Mouse (Mus musculus) WW6 (cell line): ENCODE measurements around the gene Wdfy4.

ENCODE experiments used
- DNase-seq: peaks from one replicate; pipeline ENCODE4 v3.0.0-alpha.2; 2013; ENCODE audit warnings: low read depth, low spot score

Wdfy4 gene

DNA sequence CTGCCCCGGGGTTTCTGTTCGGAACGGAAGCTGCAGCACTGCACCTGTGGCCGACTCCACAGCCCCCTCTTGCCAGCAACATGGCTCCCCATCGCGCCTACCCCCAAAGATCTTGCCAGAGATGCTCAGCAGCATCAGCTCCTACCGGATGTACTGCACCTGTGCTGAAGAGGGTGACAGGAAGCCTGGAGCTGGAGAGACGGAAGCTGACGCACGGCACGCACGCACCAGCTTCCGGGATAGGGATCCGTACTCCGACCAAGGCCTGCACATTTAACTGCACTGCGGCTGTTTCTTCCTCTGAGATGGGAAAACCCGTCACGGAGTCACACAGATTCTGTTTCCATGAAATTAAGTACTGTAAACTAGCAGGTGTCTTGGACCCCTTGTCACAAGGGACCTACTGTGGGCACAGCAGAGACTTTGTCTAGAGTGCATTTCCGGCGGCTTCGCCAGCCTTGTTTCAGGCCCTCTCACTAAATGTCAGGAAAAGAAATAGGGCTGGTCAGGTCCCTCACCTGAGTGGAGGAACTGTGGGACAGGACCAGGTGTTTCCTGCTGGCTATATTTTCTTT is 4.6 kb upstream of the Wdfy4 start:
- no peak for DNase-seq

DNA sequence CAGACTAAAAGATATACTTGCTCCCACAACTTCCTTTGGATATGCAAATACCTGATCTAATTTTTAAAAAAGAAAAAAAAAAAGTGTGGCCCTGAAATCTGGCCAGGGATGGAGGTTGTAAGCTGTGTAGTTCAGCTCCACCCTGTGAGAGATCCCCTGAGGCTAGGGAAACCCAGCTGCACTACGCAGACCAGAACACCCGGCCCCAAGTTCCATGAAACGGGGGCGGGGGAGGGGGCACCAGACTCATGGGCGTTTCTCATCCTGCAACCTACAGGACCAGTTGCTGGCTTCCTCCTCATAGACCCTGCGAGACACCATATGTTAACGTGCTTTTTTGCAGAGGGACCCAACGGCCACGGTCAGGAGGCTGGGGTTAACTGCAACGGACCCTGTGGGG is 3.9 kb upstream of the Wdfy4 start:
- no peak for DNase-seq

DNA sequence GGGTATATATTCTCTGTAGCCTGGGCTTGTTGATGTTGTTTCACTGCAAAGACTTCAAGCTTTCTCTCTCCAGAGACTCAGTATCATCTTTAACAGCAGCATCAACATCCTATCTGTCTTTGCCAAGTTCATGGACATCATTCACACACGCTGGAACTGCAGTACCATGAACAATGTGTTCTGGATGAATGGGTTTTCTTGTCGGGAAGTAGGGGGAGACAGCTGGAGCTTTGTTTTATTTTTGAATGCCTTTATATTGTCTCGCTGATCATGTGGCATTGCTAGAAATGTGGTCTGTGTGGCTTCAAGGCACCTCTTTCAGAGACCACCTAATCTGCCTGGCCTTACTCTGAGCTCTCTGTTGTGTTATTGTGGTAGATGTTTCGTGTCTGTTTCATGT is 1.9 kb upstream of the Wdfy4 start:
- DNase-seq, result no peak

DNA sequence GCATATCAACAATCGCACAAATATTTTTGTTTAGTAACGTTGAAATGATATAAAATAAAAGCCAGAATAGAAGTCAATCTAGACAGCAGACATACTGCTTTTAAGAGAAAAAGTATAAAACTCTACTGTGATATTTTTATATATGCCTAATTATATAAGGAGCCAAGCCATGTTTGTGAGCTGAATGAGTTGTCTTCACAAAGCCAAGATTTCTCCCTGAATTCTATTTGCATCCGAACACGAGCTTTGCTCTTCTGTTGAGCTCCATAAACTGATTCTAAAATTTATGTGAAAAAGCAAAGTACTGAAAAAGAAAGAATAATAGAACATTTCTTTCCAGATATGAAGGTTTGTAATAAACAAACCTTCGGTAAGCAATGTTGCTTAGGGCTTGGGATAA is 5.2 kb downstream of the Wdfy4 start:
- DNase-seq, result no peak

DNA sequence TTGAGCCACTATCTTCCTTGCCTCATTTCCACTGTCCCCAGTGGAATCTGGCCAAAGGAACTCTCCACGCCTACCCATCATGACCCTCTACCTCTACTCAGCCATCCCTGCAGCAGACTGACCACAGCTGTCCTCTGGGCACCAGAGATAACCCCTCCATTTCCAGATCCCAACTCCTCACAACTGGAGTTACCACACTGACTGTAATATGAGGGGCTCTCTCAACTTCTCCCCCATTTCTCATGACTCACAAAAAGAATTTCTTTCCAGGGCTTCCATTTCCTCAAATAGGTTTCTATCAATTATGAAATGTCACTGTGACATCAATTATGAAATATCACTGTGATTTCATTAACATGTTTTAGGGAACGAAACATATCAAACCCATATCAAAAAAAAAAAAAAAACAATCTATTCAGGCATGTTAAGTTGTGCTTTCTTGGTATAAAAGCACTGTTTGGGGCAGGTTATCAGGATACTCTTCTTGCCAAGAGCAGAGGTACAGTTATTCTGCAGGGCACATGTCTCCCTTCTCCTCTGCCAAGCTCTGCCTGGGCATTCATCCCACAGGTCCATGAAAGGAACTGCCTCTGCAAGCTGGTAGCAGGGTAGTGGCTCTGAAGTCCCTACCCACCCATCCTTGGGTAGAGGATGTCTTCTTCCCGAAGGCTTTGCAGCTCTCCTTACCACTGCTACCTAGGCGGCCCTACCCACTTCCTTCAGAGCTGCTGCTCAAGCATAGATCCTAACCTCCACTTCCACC is 10.1 kb downstream of the Wdfy4 start:
- DNase-seq, result no peak

DNA sequence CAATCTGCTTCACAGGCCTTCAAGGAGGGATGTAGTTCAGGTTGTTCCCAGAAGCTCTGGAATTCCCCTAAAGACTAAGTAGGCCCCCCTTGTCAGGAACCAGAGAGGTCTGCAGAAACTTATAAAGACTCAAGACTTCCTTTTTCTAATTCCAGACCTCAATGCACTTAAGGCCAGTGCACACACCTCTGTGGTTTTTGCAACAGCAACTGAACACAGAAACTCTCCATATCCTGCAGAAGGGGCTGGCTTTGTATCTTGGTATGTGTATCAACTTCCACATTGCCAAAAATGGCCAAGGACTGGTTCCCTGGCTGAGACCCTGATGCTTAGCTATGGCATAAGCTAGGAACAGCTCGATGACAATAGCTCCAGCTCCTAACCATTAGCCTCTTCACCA is 13.4 kb downstream of the Wdfy4 start:
- no peak for DNase-seq

DNA sequence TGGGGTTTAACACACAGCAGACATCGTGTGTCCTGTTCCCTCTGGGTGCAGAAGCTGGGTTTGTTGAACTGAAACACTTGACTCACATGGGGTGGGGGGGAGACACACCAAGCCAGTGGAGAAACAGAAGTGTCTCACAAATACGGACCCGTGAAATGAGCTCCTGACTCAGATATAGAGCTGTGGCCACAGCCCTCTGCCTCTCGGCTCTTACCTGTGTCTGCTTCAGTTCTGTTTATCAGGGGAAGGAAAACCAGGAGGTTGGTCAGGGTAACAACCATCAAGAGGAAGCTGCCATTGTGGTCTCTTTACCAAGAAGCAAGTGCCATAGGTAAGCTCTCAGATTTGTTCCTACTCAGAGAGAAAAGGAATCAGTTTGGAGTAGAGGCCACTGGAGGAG is 16.6 kb downstream of the Wdfy4 start:
- DNase-seq, result no peak

DNA sequence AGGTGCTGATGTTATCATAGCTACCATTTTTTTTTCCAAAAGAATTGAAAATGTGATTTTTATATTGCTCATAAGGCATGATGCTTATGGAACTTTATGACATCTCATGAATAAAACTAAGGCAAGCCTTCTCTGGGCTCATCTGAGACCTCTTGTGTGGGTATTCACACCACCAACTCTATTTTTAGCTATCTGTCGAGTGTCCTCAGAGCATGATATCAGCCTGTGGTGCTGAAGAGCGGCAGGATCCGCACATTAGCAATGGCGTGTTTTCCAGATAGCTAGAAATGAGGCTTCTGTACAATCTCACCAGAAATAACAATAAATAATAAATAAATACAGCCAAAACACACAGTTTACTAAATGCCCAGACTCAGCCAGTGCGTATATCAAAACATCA is 23.1 kb downstream of the Wdfy4 start:
- DNase-seq, result no peak

DNA sequence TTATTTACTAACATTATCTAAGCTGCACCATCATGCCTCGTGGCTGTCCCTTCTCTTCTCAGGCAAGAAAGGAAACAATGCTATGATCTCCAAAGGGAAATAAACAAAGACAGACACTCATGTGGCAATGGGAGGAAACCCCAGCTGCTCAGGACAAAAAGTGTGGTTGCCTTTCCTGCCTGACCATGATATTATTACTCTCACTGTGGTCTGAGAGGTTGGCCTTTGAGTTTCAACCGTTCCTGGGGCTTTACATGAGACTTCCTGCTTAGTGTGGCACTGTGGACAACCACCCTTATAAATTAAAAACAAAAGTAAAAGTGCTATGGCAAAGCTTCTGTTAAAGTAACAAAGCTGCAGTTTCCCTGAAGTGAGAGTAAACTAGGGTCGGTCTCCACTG is 27.0 kb downstream of the Wdfy4 start:
- DNase-seq, result no peak

DNA sequence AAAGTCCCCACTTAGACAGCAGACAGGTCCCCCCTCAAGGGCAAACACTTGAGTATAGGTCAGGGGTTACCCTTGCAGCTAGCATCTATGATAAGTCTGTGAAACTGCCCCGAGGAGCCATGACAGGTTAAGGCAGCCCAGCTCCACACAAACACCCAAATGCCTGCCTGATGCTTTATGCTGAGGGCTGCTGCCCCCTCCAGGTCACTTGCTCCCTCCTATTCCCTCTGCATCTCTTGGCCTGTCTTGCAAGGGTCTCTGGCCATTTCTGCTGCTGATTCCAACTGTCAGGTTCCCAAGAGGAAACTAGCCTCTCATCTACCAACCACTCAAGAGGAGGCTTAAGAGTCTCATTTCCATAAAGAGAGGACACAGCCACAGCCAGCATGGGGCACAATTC is 32.4 kb downstream of the Wdfy4 start:
- DNase-seq, result no peak

DNA sequence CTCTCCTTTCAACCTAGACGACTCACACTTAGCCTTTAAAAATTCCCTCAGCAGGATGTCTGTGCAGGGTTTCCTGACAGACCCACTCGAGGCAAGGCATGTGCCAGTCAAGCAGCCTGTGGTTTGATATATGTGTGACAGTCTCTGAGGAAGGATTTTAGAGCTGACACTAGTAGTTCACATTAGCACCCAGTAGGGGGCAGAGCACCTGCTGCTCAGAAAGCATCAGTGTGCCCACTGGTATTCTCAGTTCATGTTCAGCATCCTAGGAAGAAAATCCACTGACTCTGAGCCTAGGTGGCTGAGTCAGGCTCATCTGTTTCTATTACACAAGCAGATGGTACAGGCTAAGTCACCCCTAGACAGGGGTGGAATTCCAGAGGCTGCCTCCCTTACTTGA is 39.0 kb downstream of the Wdfy4 start:
- DNase-seq, result peak; percentile 3

DNA sequence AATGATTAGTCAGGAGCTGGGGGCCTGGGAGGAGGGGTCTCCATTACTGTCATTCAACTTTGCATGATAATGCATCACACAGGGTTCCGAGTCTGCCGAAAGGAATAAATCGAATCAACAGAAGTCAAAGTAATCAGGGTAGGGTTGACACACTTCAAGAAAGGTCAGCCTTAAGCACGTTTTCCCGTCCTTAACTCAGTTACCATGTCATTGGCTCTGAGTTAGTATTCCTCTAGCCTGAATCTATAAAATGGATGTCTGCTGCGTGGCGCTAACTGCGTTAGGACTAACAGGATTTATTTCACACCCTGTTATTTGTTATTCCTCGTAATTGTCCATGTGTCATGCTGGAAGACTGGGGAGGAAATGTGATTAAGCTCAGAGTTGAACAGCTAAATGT is 48.5 kb downstream of the Wdfy4 start:
- no peak for DNase-seq

DNA sequence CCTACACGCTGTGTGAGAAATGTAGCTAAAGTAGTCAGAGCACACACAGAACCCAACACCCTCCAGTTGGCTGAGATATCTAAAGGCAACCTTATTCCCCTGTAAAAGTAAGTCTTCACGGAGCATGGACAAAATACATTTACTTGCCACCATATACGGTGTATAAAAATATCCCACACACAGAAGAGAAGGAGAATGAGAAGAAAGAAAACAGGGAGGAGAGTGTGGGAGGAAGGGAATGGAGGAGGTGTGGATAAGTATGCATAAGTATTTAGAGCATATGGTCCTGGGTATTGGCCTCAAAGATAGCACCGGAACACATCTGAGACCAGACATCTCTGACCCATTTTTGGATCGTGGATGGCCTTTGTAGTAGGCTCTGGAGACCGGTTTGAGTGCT is 50.1 kb downstream of the Wdfy4 start:
- DNase-seq, result no peak

DNA sequence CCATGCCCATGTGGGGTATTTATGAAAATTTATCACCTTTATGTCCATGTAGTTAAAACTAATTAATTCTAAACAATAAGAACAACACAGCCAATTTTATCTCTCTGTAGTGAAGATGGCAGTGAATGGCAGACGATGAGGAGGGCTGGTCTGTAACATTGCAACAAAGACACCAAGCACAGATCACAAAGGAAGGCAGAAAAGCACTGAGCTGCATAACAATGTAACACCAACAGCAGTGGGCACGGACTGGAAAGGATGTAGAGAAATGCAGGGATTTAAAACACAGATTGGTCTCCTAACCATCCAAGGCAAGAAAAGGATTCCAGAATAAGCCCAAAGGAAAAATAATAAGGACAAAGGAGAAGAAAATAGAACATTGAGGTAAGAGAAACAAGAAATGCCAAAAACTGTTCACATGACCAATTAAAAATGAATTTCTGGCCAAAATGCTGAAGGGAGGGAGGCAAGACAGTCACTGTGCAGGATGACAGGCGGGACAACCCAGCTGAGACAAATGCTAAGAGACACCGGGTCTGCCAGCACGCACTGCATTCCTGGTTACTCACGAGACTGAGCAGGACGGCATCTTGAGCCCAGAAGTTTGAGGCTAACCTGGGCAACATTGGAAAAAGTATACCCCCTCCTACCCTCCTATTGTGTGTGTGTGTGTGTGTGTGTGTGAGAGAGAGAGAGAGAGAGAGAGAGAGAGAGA is 54.1 kb downstream of the Wdfy4 start:
- DNase-seq, result no peak

DNA sequence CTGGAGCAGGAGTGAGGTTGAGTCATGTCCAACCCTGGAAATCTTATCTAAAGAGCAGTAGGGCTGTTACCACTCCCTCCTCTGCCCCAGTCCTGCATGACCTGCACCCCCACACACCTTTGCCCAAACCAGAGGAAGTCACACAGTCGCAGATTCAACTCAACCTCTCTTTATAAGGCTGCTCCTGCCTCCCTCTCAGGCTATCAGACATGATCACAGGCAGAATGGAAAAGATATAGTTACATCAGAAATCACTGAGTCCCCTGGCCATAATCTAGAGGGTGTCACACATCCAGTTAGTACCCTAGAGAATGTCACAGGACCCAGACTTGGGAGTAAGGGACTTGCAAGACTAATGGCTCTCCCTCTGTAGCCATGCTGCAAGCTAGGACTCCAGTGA is 68.7 kb downstream of the Wdfy4 start:
- DNase-seq, result no peak

DNA sequence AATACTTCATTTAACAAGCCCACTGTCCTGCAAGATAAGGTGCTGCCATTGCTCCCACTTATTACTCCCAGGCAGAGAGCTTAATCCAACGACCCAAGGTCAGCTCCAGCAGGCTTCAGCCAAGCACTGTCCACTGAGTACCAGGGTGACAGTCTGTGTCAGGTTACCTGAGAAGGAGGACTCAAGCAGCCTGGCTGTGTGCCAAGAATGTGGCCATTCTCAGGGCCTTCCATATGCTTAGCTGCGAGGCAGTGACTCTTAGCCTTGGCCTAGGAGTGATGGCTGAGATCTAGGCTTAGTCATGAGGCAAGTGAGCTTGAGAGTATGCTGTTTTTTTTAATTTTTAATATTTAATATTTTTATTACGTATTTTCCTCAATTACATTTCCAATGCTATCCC is 80.5 kb downstream of the Wdfy4 start:
- DNase-seq, result no peak

DNA sequence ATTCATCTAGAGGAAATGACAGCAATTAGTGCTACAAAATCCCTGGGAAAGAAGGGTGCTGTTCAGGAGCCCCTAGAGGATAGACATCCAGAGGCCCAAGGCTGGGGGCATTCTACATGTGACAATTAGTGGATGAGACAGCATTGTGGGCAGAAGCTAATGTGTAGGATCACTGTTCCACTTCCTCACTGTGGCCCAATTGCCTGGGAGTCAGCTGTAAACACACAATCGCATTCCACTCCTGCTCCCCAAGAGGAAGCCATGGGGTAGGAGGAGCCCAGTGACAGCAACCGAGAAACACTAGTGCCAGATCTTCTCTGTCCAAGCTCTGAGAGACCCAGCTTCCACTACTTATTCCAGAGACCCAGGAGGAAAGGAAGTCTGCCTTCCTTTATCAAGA is 83.7 kb downstream of the Wdfy4 start:
- no peak for DNase-seq

DNA sequence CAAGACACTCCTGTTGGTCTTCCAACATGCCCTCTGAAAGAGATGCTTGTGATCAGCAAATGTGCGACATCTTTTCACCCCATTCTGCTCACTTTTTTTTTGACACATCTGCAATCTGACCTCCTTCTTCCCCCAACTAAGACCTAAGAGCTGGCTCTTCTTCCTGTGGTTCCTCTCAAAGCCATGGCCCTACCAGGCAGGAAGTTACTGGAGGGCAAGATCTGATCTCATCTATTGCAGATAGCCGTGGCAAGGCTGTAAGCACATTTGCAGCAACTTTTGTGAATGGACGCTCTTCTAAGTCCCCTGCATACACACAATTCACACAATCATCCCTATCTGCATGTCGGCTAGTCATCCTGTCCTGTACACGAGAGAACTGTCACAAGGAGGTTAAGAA is 85.4 kb downstream of the Wdfy4 start:
- no peak for DNase-seq

DNA sequence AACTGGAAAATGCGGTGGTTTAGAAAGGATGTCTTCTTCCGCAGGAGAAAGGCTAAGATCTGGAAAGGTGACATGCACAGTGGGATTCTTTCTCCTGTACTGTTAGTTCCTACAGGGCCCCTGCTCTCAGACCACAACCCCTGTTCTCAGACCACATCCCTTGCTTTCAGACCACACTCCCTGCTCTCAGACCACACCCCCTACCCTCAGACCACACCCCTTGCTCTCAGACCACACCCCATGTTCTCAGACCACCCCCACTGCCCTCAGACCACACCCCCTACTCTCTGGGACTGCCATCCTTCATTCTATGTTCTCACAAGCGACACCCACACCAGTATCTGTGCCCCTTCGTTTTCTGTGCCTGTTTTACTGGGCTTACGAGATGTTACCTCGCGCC is 86.2 kb downstream of the Wdfy4 start:
- DNase-seq, result peak; percentile 14

DNA sequence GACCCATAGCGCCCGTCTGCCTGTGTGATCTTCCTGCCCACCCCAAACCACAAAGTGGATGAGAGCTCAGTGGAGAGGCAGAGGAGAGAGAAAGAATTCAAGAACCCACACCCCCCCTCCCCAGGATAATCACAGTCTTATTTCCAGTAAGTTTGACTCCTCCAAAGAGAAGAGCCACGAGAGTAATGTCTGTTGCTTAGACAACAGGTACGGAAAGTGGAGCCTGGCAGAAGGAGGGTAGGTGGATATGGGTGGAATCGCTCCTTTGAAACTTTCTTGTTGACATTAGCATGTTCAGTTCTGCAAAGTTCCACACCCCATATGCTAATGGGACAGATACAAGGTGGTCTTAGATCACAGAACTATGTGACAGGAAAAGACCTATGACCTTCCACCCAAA is 88.8 kb downstream of the Wdfy4 start:
- DNase-seq, result no peak

DNA sequence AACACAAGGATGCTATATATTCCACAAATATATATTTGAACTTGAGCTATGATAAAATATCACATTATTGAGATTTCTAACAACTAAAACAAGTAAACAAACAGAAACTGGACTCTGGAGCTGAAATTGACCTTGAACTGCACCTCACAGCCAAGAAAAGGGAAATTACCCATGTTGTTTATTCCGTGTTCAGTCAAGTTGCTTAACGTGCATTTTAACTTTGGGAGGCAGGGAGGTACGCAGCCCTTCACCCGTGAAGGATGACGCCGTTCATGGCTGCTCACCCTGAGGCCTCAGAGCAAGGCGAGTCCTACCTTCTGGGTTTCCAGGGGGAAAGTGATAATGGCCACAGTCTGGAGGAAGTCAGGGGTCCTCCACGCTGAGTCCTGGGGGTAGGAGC is 102.0 kb downstream of the Wdfy4 start:
- DNase-seq, result no peak

DNA sequence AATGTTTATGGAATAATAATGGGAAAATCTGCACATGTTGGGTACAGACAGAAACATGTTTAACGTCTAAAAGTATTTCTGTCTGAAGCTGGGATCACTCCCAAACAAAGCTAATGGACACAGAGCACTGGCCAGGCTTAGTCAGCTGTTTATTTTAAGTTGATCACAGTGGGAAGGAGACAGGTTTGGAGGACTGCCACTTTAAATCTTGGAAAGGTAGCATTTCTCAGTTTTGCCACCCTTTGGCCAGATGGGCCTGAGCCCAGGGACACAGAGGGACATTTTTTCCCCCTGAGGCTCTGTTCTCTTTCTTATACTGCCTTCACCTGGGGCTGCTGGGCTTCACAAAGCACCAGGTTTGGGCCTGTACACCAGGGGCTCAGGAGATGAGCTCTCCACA is 103.0 kb downstream of the Wdfy4 start:
- DNase-seq, result no peak

DNA sequence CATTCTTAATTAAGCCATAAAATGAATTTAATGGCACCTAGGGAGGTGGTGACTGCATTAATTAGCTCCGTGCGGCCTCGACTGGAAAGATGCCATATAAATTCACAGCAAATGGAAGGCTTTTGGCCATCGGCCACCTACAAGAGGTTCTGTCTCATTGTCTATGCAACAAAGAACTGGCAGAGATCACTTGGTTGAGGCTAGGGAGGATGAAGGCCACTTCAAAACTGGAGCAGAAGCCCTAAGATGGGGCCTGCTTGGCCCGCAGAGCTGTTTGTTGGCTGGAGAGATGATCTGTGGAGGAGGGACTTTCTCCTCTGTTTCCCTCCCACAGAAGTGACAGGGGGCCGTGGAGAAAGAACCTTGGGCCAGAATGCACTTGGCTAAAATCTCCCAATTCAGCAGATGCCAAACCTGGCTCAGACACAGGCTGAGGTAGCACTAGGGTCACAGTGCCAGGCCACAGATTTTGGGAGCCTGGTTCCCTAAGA is 103.9 kb downstream of the Wdfy4 start:
- DNase-seq, result no peak
